Mouse (Mus musculus) olfactory bulb, adult 2 months (tissue): Measurements from ENCODE around the gene Kifc3. TPM values are rescaled to one million over a fixed set of nuclear protein-coding genes. Genes with fewer than 3 reads are reported as not detected.
A peak's percentile ranks its signal among the peaks of the same experiment; 100 is the strongest.

Source experiments
- H3K27ac ChIP-seq: fragments of 200-500 bp; 2 replicates; pipeline ENCODE4 v1.5.1; 2012; ENCODE audit warnings: low read depth, low read length; ENCODE audit not compliant: insufficient read depth
- H3K4me1 ChIP-seq: fragments of 200-500 bp; 2 replicates; pipeline ENCODE4 v1.6.1; 2012; ENCODE audit warnings: low read length; ENCODE audit not compliant: control insufficient read depth, insufficient read depth
- H3K4me3 ChIP-seq: fragments of 200-500 bp; 2 replicates; pipeline ENCODE4 v1.5.1; 2012; ENCODE audit warnings: mild to moderate bottlenecking, low read depth, low read length, moderate library complexity; ENCODE audit not compliant: insufficient read depth
- CTCF ChIP-seq: fragments of 200-500 bp; IDR thresholded peaks from 2 replicates; pipeline ENCODE4 v1.5.1; 2012; ENCODE audit warnings: low read depth, mild to moderate bottlenecking, low read length, moderate library complexity; ENCODE audit not compliant: insufficient read depth
- POLR2A ChIP-seq: fragments of 200-500 bp; IDR thresholded peaks from 2 replicates; pipeline ENCODE4 v1.6.1; 2012; ENCODE audit warnings: mild to moderate bottlenecking, low read depth, low read length, moderate library complexity; ENCODE audit not compliant: insufficient read depth
- WGBS: fragments of 180-500 bp; shearing (Covaris S2); methylation state at CpG from one replicate; pipeline ENCODE4 v1.1.7; 2018; 5-methylcytosine and 5-hydroxymethylcytosine counted together
- polyA plus RNA-seq: library from polyadenylated mRNA; stranded (reverse); fragments of >200 nt; gene quantifications from 2 replicates; pipeline ENCODE4 v1.2.4, GENCODE M21; 2012; ENCODE audit warnings: low replicate concordance; ENCODE audit not compliant: missing spikeins, insufficient read depth, insufficient read length

Kifc3 gene
- polyA plus RNA-seq, 1 experiment: not detected

- Histone ChIP-seq H3K4me1 (no peaks in the 10 kb centered on the region), H3K4me3 (no peak overlapping the region), H3K27ac (no peak overlapping the region)
- TF ChIP-seq CTCF (no peak), POLR2A (no peak)
- 85% methylated on average over 3 of the region's 3 CpGs for WGBS
Observed at GRCm38 (mm10) chr8:95112594-95112993, 90.0 kb downstream of the Kifc3 start.

GRCm38 (mm10) chr8:95107306-95107705 lies 95.3 kb downstream of the Kifc3 start:
- Histone ChIP-seq H3K27ac (no peak overlapping the region), H3K4me1 (no peaks in the 10 kb centered on the region), H3K4me3 (no peak overlapping the region)
- 83% methylated on average over 13 of the region's 13 CpGs for WGBS
- TF ChIP-seq POLR2A: no peak
- no peak for TF ChIP-seq CTCF

- no peaks in the 10 kb centered on the region for H3K4me1 ChIP-seq
- H3K27ac ChIP-seq: no peak overlapping the region
- no peak for TF ChIP-seq CTCF
- TF ChIP-seq POLR2A: no peak
- no peak overlapping the region for H3K4me3 ChIP-seq
- WGBS: 73% methylated on average over 4 of the region's 4 CpGs
Observed at GRCm38 (mm10) chr8:95101972-95102371, 100.6 kb downstream of the Kifc3 start.

- H3K4me3 ChIP-seq: no peak overlapping the region
- H3K27ac ChIP-seq: no peak overlapping the region
- WGBS: 27% methylated on average over 5 of the region's 5 CpGs
- TF ChIP-seq POLR2A (no peak), CTCF (peak; percentile 88)
- no peaks in the 10 kb centered on the region for H3K4me1 ChIP-seq
Observed at GRCm38 (mm10) chr8:95099009-95099408, 103.6 kb downstream of the Kifc3 start.

- WGBS: 79% methylated on average over 4 of the region's 4 CpGs
- Histone ChIP-seq H3K27ac (no peak overlapping the region), H3K4me3 (no peak overlapping the region), H3K4me1 (peaks cover 5% of the 10 kb centered on the region; the same call in 1 of the 2 replicates)
- TF ChIP-seq POLR2A (no peak), CTCF (no peak)
Observed at GRCm38 (mm10) chr8:95093574-95093973, 109.0 kb downstream of the Kifc3 start.

GRCm38 (mm10) chr8:95085432-95086141 lies 117.0 kb downstream of the Kifc3 start:
- Histone ChIP-seq H3K4me1 (peaks cover 33% of the 10 kb centered on the region), H3K4me3 (no peak overlapping the region), H3K27ac (no peak overlapping the region)
- TF ChIP-seq POLR2A (no peak), CTCF (no peak)
- WGBS: 84% methylated on average over 7 of the region's 7 CpGs

GRCm38 (mm10) chr8:95084744-95085431 lies 117.7 kb downstream of the Kifc3 start:
- no peak overlapping the region for H3K27ac ChIP-seq
- TF ChIP-seq CTCF: no peak
- TF ChIP-seq POLR2A: no peak
- 86% methylated on average over 10 of the region's 10 CpGs for WGBS

GRCm38 (mm10) chr8:95084261-95084660 lies 118.4 kb downstream of the Kifc3 start:
- no peak overlapping the region for H3K4me3 ChIP-seq
- TF ChIP-seq POLR2A (no peak), CTCF (no peak)
- H3K27ac ChIP-seq: no peak overlapping the region
- WGBS: 84% methylated on average over 4 of the region's 4 CpGs
- peaks cover 33% of the 10 kb centered on the region for H3K4me1 ChIP-seq

More at GRCm38 (mm10) chr8:95084744-95085431, 117.7 kb downstream of the Kifc3 start:
- Histone ChIP-seq H3K4me3 (no peak overlapping the region), H3K4me1 (peaks cover 33% of the 10 kb centered on the region)

- no peak overlapping the region for H3K27ac ChIP-seq
Observed at GRCm38 (mm10) chr8:95081650-95082049, 121.0 kb downstream of the Kifc3 start.

More at GRCm38 (mm10) chr8:95081650-95082049, 121.0 kb downstream of the Kifc3 start:
- WGBS: 3% methylated on average over 11 of the region's 11 CpGs
- TF ChIP-seq POLR2A (no peak), CTCF (no peak)
- Histone ChIP-seq H3K4me3 (peak overlapping the region; percentile 82), H3K4me1 (peaks cover 26% of the 10 kb centered on the region)
